Mouse (Mus musculus): ENCODE data around the gene Gpat3. TPM values are rescaled to one million over a fixed set of nuclear protein-coding genes. Genes with fewer than 3 reads are reported as not detected.

Gpat3 gene
- 5.6 and 27.9 TPM in 2 replicates for polyA plus RNA-seq (2012; rRNA removed; ENCODE audit: low replicate concordance)

GRCm38 (mm10) chr5:100845485-100845847, at the start of gene Gpat3:
TSS of gene Gpat3 (plus strand) at chr5:100845713.

GRCm38 (mm10) chr5:100798165-100798860, 47.2 kb upstream of the Gpat3 start, which contains the start of the genes Helq and Mrps18c:
TSS of gene Helq (minus strand) at chr5:100798598.
TSS of gene Mrps18c (plus strand) at chr5:100798627.

GRCm38 (mm10) chr5:100820483-100821184, 24.9 kb upstream of the Gpat3 start, which contains the start of gene Abraxas1:
TSS of gene Abraxas1 (minus strand) at chr5:100820965.

Other genes with a start within 250 kb of the Gpat3 start
- gene Coq2, start 170.6 kb upstream of the Gpat3 start, polyA plus RNA-seq (2012; rRNA removed; ENCODE audit: low replicate concordance) = 97.2 and 201 TPM in 2 replicates
- 4.8 and 5.5 TPM in 2 replicates for gene Hpse, start 126.0 kb upstream of the Gpat3 start, polyA plus RNA-seq (2012; rRNA removed; ENCODE audit: low replicate concordance)
- 2.2 and 4.2 TPM in 2 replicates for gene Helq, start 47.1 kb upstream of the Gpat3 start, polyA plus RNA-seq (2012; rRNA removed; ENCODE audit: low replicate concordance)
- 4.9 and 7.7 TPM in 2 replicates for gene Mrps18c, start 47.1 kb upstream of the Gpat3 start, polyA plus RNA-seq (2012; rRNA removed; ENCODE audit: low replicate concordance)
- gene Abraxas1, start 24.7 kb upstream of the Gpat3 start, polyA plus RNA-seq (2012; rRNA removed; ENCODE audit: low replicate concordance) = 1.1 and 1.7 TPM in 2 replicates

Data from duodenum, adult 2 months (tissue).